Mouse (Mus musculus) forebrain, postnatal 0 days (tissue): ENCODE data around the gene Foxk1. TPM values are rescaled to one million over a fixed set of nuclear protein-coding genes. Genes with fewer than 3 reads are reported as not detected.
A peak's percentile ranks its signal among the peaks of the same experiment; 100 is the strongest.

Source experiments
- ATAC-seq: fragments of 200-750 bp; cut with Nextera tagmentation; 2 replicates; pipeline ENCODE4 v1.8.0; 2017; ENCODE audit warnings: mild to moderate bottlenecking, moderate library complexity
- DNase-seq: peaks from one replicate; pipeline ENCODE4 v3.0.0-alpha.2; 2015
- H3K27ac ChIP-seq: fragments of 300-500 bp; sonication (generic); 2 replicates; pipeline ENCODE4 v1.5.1; 2014; ENCODE audit warnings: low read depth, mild to moderate bottlenecking, antibody characterized with exemption, low read length, moderate library complexity, mixed read lengths
- H3K27me3 ChIP-seq: fragments of 300-500 bp; sonication (generic); 2 replicates; pipeline ENCODE4 v1.6.1; 2014; ENCODE audit warnings: mild to moderate bottlenecking, low read length, mixed read lengths; ENCODE audit not compliant: insufficient read depth
- H3K36me3 ChIP-seq: fragments of 300-500 bp; sonication (generic); 2 replicates; pipeline ENCODE4 v1.6.1; 2014; ENCODE audit warnings: mild to moderate bottlenecking, moderate library complexity; ENCODE audit not compliant: insufficient read depth
- H3K4me1 ChIP-seq: fragments of 300-500 bp; sonication (generic); 2 replicates; pipeline ENCODE4 v1.6.1; 2014; ENCODE audit warnings: antibody characterized with exemption; ENCODE audit not compliant: insufficient read depth
- H3K4me2 ChIP-seq: fragments of 300-500 bp; sonication (generic); 2 replicates; pipeline ENCODE4 v1.6.1; 2014; ENCODE audit warnings: low read depth, mild to moderate bottlenecking, moderate library complexity
- H3K4me3 ChIP-seq: fragments of 300-500 bp; sonication (generic); 2 replicates; pipeline ENCODE4 v1.5.1; 2014; ENCODE audit warnings: low read depth, low read length, mixed read lengths
- H3K9ac ChIP-seq: fragments of 300-500 bp; sonication (generic); 2 replicates; pipeline ENCODE4 v1.6.1; 2014; ENCODE audit warnings: mild to moderate bottlenecking
- H3K9me3 ChIP-seq: fragments of 300-500 bp; sonication (generic); 2 replicates; pipeline ENCODE4 v1.6.1; 2016; ENCODE audit warnings: low read length
- CTCF ChIP-seq: sonication (generic); IDR thresholded peaks from 2 replicates; pipeline ENCODE4 v1.5.1; 2016; ENCODE audit warnings: antibody characterized with exemption, control low read depth, low read depth
- WGBS: fragments of 180-500 bp; shearing (Covaris S2); extraction: QIAGEN DNeasy Blood & Tissue Kit; methylation state at CpG from one replicate; pipeline ENCODE4 v1.1.7; 2014; 5-methylcytosine and 5-hydroxymethylcytosine counted together
- polyA plus RNA-seq: library from polyadenylated mRNA; unstranded; fragments of >200 nt; fragmentation: Nextera tagmentation; extraction: Ambion mirVana; gene quantifications from 2 replicates; pipeline ENCODE4 v1.2.1, GENCODE M21; 2015
- total RNA-seq: library from RNA; depleted of rRNA; stranded (reverse); fragments of >200 nt; gene quantifications from 2 replicates; pipeline ENCODE4 v1.2.3, GENCODE M21; 2014

The Foxk1 gene
- total and polyA plus RNA-seq, 2 experiments from 2014 or later: 5.0 to 19.0 TPM

- TF ChIP-seq CTCF: no peak
- H3K27ac ChIP-seq: no peak overlapping the region
- no peaks in the 10 kb centered on the region for H3K27me3 ChIP-seq
- H3K4me1 ChIP-seq: peaks cover 9% of the 10 kb centered on the region
- H3K4me3 ChIP-seq: no peak overlapping the region
- no peak overlapping the region for H3K4me2 ChIP-seq
- WGBS: 89% methylated on average over 7 of the region's 7 CpGs
- no peak for ATAC-seq
- no peak overlapping the region for H3K9ac ChIP-seq
- DNase-seq: no peak
- peaks cover 2% of the 10 kb centered on the region; the same call in 1 of the 2 replicates for H3K36me3 ChIP-seq
- no peaks in the 10 kb centered on the region for H3K9me3 ChIP-seq
Measured at GRCm38 (mm10) chr5:142442045-142442440, 40.7 kb downstream of the Foxk1 start.

GRCm38 (mm10) chr5:142443514-142443913, 42.2 kb downstream of the Foxk1 start:
- H3K4me1 ChIP-seq: peaks cover 9% of the 10 kb centered on the region
- no peak overlapping the region for H3K4me2 ChIP-seq
- no peak for TF ChIP-seq CTCF
- no peaks in the 10 kb centered on the region for H3K27me3 ChIP-seq
- no peak overlapping the region for H3K27ac ChIP-seq
- H3K9ac ChIP-seq: no peak overlapping the region
- no peak for ATAC-seq
- DNase-seq: no peak
- no peaks in the 10 kb centered on the region; the same call in 1 of the 2 replicates for H3K36me3 ChIP-seq
- 61% methylated on average over 15 of the region's 15 CpGs for WGBS
- no peak overlapping the region for H3K4me3 ChIP-seq
- no peaks in the 10 kb centered on the region for H3K9me3 ChIP-seq

GRCm38 (mm10) chr5:142443994-142444393, 42.7 kb downstream of the Foxk1 start:
- H3K9me3 ChIP-seq: no peaks in the 10 kb centered on the region
- H3K27me3 ChIP-seq: no peaks in the 10 kb centered on the region
- H3K36me3 ChIP-seq: no peaks in the 10 kb centered on the region; the same call in 1 of the 2 replicates
- WGBS: 77% methylated on average over 14 of the region's 14 CpGs
- no peak for DNase-seq
- H3K4me2 ChIP-seq: no peak overlapping the region
- no peak for TF ChIP-seq CTCF
- no peak overlapping the region for H3K4me3 ChIP-seq
- no peak overlapping the region for H3K27ac ChIP-seq
- H3K4me1 ChIP-seq: peaks cover 9% of the 10 kb centered on the region
- H3K9ac ChIP-seq: no peak overlapping the region
- ATAC-seq: no peak

- ATAC-seq (no peak), DNase-seq (no peak)
- no peak overlapping the region for H3K9ac ChIP-seq
- H3K4me1 ChIP-seq: peaks cover 6% of the 10 kb centered on the region
- H3K4me2 ChIP-seq: no peak overlapping the region
- H3K36me3 ChIP-seq: peaks cover 1% of the 10 kb centered on the region
- no peak for TF ChIP-seq CTCF
- no peaks in the 10 kb centered on the region for H3K27me3 ChIP-seq
- WGBS: 67% methylated on average over 11 of the region's 11 CpGs
- H3K9me3 ChIP-seq: no peaks in the 10 kb centered on the region
- no peak overlapping the region for H3K27ac ChIP-seq
- H3K4me3 ChIP-seq: no peak overlapping the region
Measured at GRCm38 (mm10) chr5:142444791-142445531, 43.7 kb downstream of the Foxk1 start.

- Histone ChIP-seq H3K9me3 (no peaks in the 10 kb centered on the region), H3K9ac (no peak overlapping the region), H3K36me3 (peaks cover 9% of the 10 kb centered on the region), H3K4me3 (no peak overlapping the region), H3K4me1 (0 out of 2 replicates have a peak, but pooled peaks cover 3% of the 10 kb centered on the region), H3K4me2 (no peak overlapping the region), H3K27me3 (no peaks in the 10 kb centered on the region), H3K27ac (no peak overlapping the region)
- DNase-seq: no peak
- no peak for TF ChIP-seq CTCF
- WGBS: 49% methylated on average over 8 of the region's 8 CpGs
- ATAC-seq: no peak
Measured at GRCm38 (mm10) chr5:142445709-142446108, 44.4 kb downstream of the Foxk1 start.

GRCm38 (mm10) chr5:142448076-142448475, 46.8 kb downstream of the Foxk1 start:
- H3K4me1 ChIP-seq: 0 out of 2 replicates have a peak, but pooled peaks cover 3% of the 10 kb centered on the region
- H3K36me3 ChIP-seq: peaks cover 18% of the 10 kb centered on the region
- DNase-seq (peak; percentile 96), ATAC-seq (peak; percentile 86)
- no peaks in the 10 kb centered on the region for H3K27me3 ChIP-seq
- H3K4me3 ChIP-seq: no peak overlapping the region
- peak; percentile 100 for TF ChIP-seq CTCF
- H3K9ac ChIP-seq: no peak overlapping the region
- no peaks in the 10 kb centered on the region for H3K9me3 ChIP-seq
- no peak overlapping the region for H3K4me2 ChIP-seq
- 14% methylated on average over 9 of the region's 9 CpGs for WGBS
- no peak overlapping the region for H3K27ac ChIP-seq

- ATAC-seq: no peak
Measured at GRCm38 (mm10) chr5:142448623-142449022, 47.3 kb downstream of the Foxk1 start.

More at GRCm38 (mm10) chr5:142448623-142449022, 47.3 kb downstream of the Foxk1 start:
- TF ChIP-seq CTCF: no peak
- no peaks in the 10 kb centered on the region for H3K9me3 ChIP-seq
- H3K27ac ChIP-seq: no peak overlapping the region
- no peak for DNase-seq
- H3K36me3 ChIP-seq: peaks cover 23% of the 10 kb centered on the region
- no peak overlapping the region for H3K4me2 ChIP-seq
- 87% methylated on average over 12 of the region's 12 CpGs for WGBS
- H3K4me1 ChIP-seq: 0 out of 2 replicates have a peak, but pooled peaks cover 3% of the 10 kb centered on the region
- H3K27me3 ChIP-seq: no peaks in the 10 kb centered on the region
- no peak overlapping the region for H3K9ac ChIP-seq
- no peak overlapping the region for H3K4me3 ChIP-seq
